Mouse (Mus musculus) limb, embryonic 13.5 days (tissue): ENCODE data around the gene Dcpp2. TPM values are rescaled to one million over a fixed set of nuclear protein-coding genes. Genes with fewer than 3 reads are reported as not detected.
"Not testable (repeated sequence)": the region's sequence is repeated elsewhere in the genome, so short reads cannot be mapped to it uniquely, and the experiment has no call there.

Experiments used
- ATAC-seq: fragments of 200-750 bp; cut with Nextera tagmentation; 2 replicates; pipeline ENCODE4 v1.8.0; 2017; ENCODE audit warnings: low read depth, moderate number of reproducible peaks, moderate TSS enrichment; ENCODE audit not compliant: low FRiP score
- H3K27ac ChIP-seq: fragments of 300-500 bp; sonication (generic); 2 replicates; pipeline ENCODE4 v1.5.1; 2015; ENCODE audit warnings: inconsistent platforms, mild to moderate bottlenecking, moderate library complexity
- H3K27me3 ChIP-seq: fragments of 300-500 bp; sonication (generic); 2 replicates; pipeline ENCODE4 v1.6.1; 2015; ENCODE audit warnings: mild to moderate bottlenecking, inconsistent platforms
- H3K36me3 ChIP-seq: fragments of 300-500 bp; sonication (generic); 2 replicates; pipeline ENCODE4 v1.6.1; 2015; ENCODE audit warnings: inconsistent platforms, mild to moderate bottlenecking, moderate library complexity
- H3K4me1 ChIP-seq: fragments of 300-500 bp; sonication (generic); 2 replicates; pipeline ENCODE4 v1.6.1; 2015; ENCODE audit warnings: inconsistent platforms
- H3K4me2 ChIP-seq: fragments of 300-500 bp; sonication (generic); replicated peaks from 2 replicates; pipeline ENCODE4 v1.6.1; 2015; ENCODE audit warnings: inconsistent platforms, mild to moderate bottlenecking, moderate library complexity
- H3K4me3 ChIP-seq: fragments of 300-500 bp; sonication (generic); 2 replicates; pipeline ENCODE4 v1.5.1; 2015; ENCODE audit warnings: moderate library complexity, mild to moderate bottlenecking, inconsistent platforms
- H3K9ac ChIP-seq: fragments of 300-500 bp; sonication (generic); 2 replicates; pipeline ENCODE4 v1.6.1; 2015; ENCODE audit warnings: mild to moderate bottlenecking, inconsistent platforms
- H3K9me3 ChIP-seq: fragments of 300-500 bp; sonication (generic); 2 replicates; pipeline ENCODE4 v1.6.1; 2016; ENCODE audit warnings: inconsistent platforms
- whole genome bisulfite sequencing: fragments of 180-500 bp; shearing (Covaris S2); methylation state at CpG from one replicate; pipeline ENCODE4 v1.1.7; 2015; 5-methylcytosine and 5-hydroxymethylcytosine counted together
- polyA plus RNA-seq: library from polyadenylated mRNA; unstranded; fragments of >200 nt; fragmentation: Nextera tagmentation; extraction: Ambion mirVana; gene quantifications from 2 replicates; pipeline ENCODE4 v1.2.1, GENCODE M21; 2015

The Dcpp2 gene
- polyA plus RNA-seq, 1 experiment from 2014 or later, result not detected

GRCm38 (mm10) chr17:23947486-23947885 is 66.8 kb downstream of the Dcpp2 start:
- not testable (repeated sequence) for H3K9ac ChIP-seq, H3K9me3 ChIP-seq, H3K4me2 ChIP-seq, H3K4me3 ChIP-seq, H3K36me3 ChIP-seq, ATAC-seq, H3K4me1 ChIP-seq, H3K27ac ChIP-seq, H3K27me3 ChIP-seq
- WGBS, result 82% methylated on average over 4 of the region's 4 CpGs

GRCm38 (mm10) chr17:23949068-23949467 is 68.4 kb downstream of the Dcpp2 start:
- no peak for ATAC-seq
- no peaks in the 10 kb centered on the region for H3K36me3 ChIP-seq
- no peak overlapping the region for H3K27ac ChIP-seq
- WGBS, result 88% methylated on average over 2 of the region's 2 CpGs
- H3K9ac ChIP-seq, result no peak overlapping the region
- H3K9me3 ChIP-seq, result no peaks in the 10 kb centered on the region
- H3K27me3 ChIP-seq, result no peaks in the 10 kb centered on the region
- no peak overlapping the region for H3K4me3 ChIP-seq
- no peak overlapping the region for H3K4me2 ChIP-seq
- no peaks in the 10 kb centered on the region for H3K4me1 ChIP-seq

Other genes with a start within 250 kb of the Dcpp2 start
- gene Mmp25, start 235.6 kb upstream of the Dcpp2 start, polyA plus RNA-seq, result 0.81 and 1.0 TPM in 2 replicates
- 1.7 and 2.2 TPM in 2 replicates for gene Bicdl2, start 220.4 kb upstream of the Dcpp2 start, polyA plus RNA-seq
- gene Hcfc1r1, start 207.3 kb upstream of the Dcpp2 start, polyA plus RNA-seq, result 65.0 and 66.9 TPM in 2 replicates
- 45.6 and 48.4 TPM in 2 replicates for gene Thoc6, start 207.0 kb upstream of the Dcpp2 start, polyA plus RNA-seq
- 15.4 and 17.1 TPM in 2 replicates for gene Tnfrsf12a, start 203.4 kb upstream of the Dcpp2 start, polyA plus RNA-seq
- gene Cldn6, start 201.6 kb upstream of the Dcpp2 start, polyA plus RNA-seq, result 16.8 and 19.8 TPM in 2 replicates
- 8.3 and 10.1 TPM in 2 replicates for gene Cldn9, start 196.9 kb upstream of the Dcpp2 start, polyA plus RNA-seq
- 2.3 and 3.0 TPM in 2 replicates for gene 1520401A03Rik, start 158.1 kb upstream of the Dcpp2 start, polyA plus RNA-seq
- 47.5 and 52.8 TPM in 2 replicates for gene Pkmyt1, start 154.5 kb upstream of the Dcpp2 start, polyA plus RNA-seq
- 15.5 and 16.1 TPM in 2 replicates for gene Paqr4, start 140.0 kb upstream of the Dcpp2 start, polyA plus RNA-seq
- gene Kremen2, start 135.0 kb upstream of the Dcpp2 start, polyA plus RNA-seq, result 39.5 and 46.3 TPM in 2 replicates
- 103 and 107 TPM in 2 replicates for gene Flywch1, start 109.3 kb upstream of the Dcpp2 start, polyA plus RNA-seq
- gene Flywch2, start 94.8 kb upstream of the Dcpp2 start, polyA plus RNA-seq, result 68.0 and 70.5 TPM in 2 replicates
- 606 and 615 TPM in 2 replicates for gene Srrm2, start 90.3 kb upstream of the Dcpp2 start, polyA plus RNA-seq
- gene Elob, start 51.7 kb upstream of the Dcpp2 start, polyA plus RNA-seq, result 1,219 and 1,256 TPM in 2 replicates
- gene Prss33, start 44.8 kb upstream of the Dcpp2 start, polyA plus RNA-seq, result not detected in 2 replicates
- not detected in 2 replicates for gene Prss32, start 37.0 kb upstream of the Dcpp2 start, polyA plus RNA-seq
- gene Prss41, start 36.7 kb upstream of the Dcpp2 start, polyA plus RNA-seq, result 1.7 and 2.4 TPM in 2 replicates
- not detected in 2 replicates for gene Prss21, start 12.8 kb upstream of the Dcpp2 start, polyA plus RNA-seq
- not detected in 2 replicates for gene Dcpp1, start within 50 bp of the Dcpp2 start, polyA plus RNA-seq
- gene Dcpp3, start 36.6 kb downstream of the Dcpp2 start, polyA plus RNA-seq, result not detected in 2 replicates
- gene Sbp, start 60.8 kb downstream of the Dcpp2 start, polyA plus RNA-seq, result not detected in 2 replicates
- gene Sbpl, start 74.4 kb downstream of the Dcpp2 start, polyA plus RNA-seq, result not detected in 2 replicates
- not detected in 2 replicates for gene Prss30, start 99.7 kb downstream of the Dcpp2 start, polyA plus RNA-seq
- gene Prss22, start 117.2 kb downstream of the Dcpp2 start, polyA plus RNA-seq, result 0.47 and 0.60 TPM in 2 replicates
- 0.52 and 0.55 TPM in 2 replicates for gene Prss27, start 157.3 kb downstream of the Dcpp2 start, polyA plus RNA-seq
- 75.7 and 77.4 TPM in 2 replicates for gene Kctd5, start 192.6 kb downstream of the Dcpp2 start, polyA plus RNA-seq